Mouse (Mus musculus) ES-E14 (cell line): ENCODE data around the gene Fxn.

Experiments
- CHD2 ChIP-seq: IDR thresholded peaks from 2 replicates; pipeline ENCODE4 v1.6.1; 2014; ENCODE audit warnings: mild to moderate bottlenecking, low read depth, low read length, inconsistent platforms
- HCFC1 ChIP-seq: IDR thresholded peaks from 2 replicates; pipeline ENCODE4 v1.6.1; 2012; ENCODE audit warnings: low read length, inconsistent platforms, borderline replicate concordance; ENCODE audit not compliant: insufficient read depth
- ZC3H11A ChIP-seq: IDR thresholded peaks from 2 replicates; pipeline ENCODE4 v1.6.1; 2012; ENCODE audit warnings: low read depth, mild to moderate bottlenecking, inconsistent platforms, low read length, borderline replicate concordance
- ZNF384 ChIP-seq: IDR thresholded peaks from 2 replicates; pipeline ENCODE4 v1.6.1; 2012; ENCODE audit warnings: low read depth, low read length, inconsistent platforms

GRCm38 (mm10) chr19:24214939-24215338, 65.5 kb downstream of the Fxn start:
- no peak for TF ChIP-seq HCFC1
- no peak for TF ChIP-seq ZC3H11A
- TF ChIP-seq CHD2 = no peak
- no peak for TF ChIP-seq ZNF384
